Mouse (Mus musculus): ENCODE data around the gene Cnbd2.

The Cnbd2 gene

DNA sequence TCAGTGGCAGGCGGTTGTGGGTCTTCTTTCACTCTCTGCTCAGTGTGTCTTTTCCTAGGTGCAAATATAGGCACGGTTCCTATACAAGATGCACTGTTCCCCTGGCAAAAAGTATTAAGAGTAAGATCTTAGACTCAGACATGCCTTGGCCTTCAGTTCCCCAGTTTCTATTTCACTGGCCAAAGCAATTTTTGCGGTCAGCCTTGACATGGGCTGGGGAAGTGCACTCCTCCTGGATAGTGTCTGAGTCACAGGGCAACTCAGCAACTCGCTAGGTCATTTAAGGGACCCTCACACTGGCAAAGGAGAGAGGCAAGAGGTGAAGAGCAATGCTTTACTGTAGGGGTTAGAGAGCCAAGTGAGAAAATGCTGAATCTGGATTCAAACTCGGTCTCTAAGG is 103.6 kb downstream of the Cnbd2 start:
- in situ Hi-C loops (cut with MboI; ENCODE audit: low pct_unique_long_range_greater_than_20kb in 1 of 2, low sequenced_read_pairs in 2 of 2, unreplicated experiment in 1 of 2) = loop anchor here in 1 of 2 experiments (10.0 kb wide), 1 partner anchor 49 kb away; no protein-coding TSS in a partner anchor

- in situ Hi-C loops (cut with MboI; ENCODE audit: low pct_unique_long_range_greater_than_20kb in 1 of 2, low sequenced_read_pairs in 2 of 2, unreplicated experiment in 1 of 2) = loop anchor here in 1 of 2 experiments (10.0 kb wide), 1 partner anchor 48 kb away; no protein-coding TSS in a partner anchor
These were observed 105.1 kb downstream of the Cnbd2 start for GRCm38 (mm10) chr2:156417194-156417593.

DNA sequence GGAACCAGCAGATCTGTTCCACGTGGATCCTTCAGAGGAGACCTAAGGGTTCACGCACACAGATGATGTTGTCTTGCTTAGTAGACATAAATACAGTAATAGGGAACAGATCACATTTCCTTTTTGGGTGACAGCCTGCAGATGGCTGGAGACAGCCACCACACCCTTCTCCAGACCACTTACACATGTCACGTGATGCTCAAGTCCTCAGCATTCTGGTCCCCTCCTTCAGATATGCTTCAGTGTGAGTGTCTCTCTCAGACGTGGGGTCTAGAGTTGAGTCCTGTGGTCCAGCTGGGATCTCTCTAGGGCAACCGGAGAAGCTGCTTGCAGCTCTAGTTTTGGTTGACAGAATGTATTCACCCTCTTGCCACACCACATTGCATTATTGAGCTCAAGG is 106.4 kb downstream of the Cnbd2 start:
- in situ Hi-C loops (cut with MboI; ENCODE audit: low pct_unique_long_range_greater_than_20kb in 1 of 2, low sequenced_read_pairs in 2 of 2, unreplicated experiment in 1 of 2) = loop anchor here in 1 of 2 experiments (10.0 kb wide), 1 partner anchor 46 kb away; no protein-coding TSS in a partner anchor

DNA sequence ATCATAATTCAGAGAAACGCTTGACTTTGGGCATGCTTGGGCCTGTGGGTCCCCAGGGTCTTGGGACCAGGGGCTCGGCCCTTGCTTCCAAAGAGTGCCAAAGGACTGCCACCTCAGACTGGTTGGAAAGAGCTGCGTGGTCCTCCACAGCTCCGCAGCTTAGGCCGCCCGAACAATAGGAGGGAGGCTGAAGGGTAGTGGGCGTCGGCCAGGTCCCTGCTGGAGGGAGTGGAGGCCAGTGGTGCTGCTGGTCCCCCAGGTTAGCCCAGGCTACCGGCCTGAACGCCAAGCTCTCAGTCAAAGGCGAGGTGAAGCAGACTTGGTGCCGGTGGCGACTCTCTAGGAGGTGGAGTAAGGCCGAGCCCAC is 108.2 kb downstream of the Cnbd2 start:
- in situ Hi-C loops (cut with MboI; ENCODE audit: low pct_unique_long_range_greater_than_20kb in 1 of 2, low sequenced_read_pairs in 2 of 2, unreplicated experiment in 1 of 2) = no loop called here

DNA sequence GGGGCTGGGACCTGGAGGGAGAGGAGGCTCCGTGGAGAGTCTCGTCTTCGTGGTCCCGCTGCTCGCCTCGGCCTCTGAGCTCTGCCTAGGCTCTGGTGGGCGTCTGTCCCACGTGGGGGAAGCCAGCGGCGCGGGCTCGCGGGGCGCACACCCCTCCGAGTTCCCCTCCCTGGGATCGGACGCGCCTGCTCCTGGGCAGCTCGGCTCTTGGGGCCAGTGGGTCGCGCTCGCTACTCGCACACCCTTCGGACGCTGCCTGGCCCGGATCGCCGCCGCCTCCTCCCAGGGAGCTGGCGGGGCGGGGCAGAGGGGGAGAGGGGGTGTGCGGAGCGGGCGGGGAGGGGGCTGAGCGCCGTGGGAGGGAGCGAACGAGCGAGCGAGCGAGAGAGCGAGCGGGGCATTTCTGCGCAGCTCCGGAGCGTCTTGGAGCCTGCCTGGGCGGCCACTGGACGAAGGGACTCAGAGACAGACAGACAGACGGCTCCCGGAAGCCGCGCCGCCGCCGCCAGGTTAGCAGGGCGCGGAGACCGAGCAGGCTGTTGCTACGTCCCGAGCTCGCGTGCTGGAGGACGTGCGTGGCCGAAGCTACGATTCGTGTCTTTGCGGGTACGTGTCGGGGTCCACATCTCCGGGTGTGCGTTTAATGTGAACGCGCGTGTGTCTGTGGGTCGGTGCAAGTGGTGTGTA is 108.7 kb downstream of the Cnbd2 start, which contains the start of gene Epb41l1:
Gene Epb41l1 (plus strand): TSS at position 216 of the 687 bp plus-strand sequence.
- in situ Hi-C loops (cut with MboI; ENCODE audit: low pct_unique_long_range_greater_than_20kb in 1 of 2, low sequenced_read_pairs in 2 of 2, unreplicated experiment in 1 of 2) = no loop called here

GRCm38 (mm10) chr2:156421381-156422110 is 109.4 kb downstream of the Cnbd2 start:
- in situ Hi-C loops (cut with MboI; ENCODE audit: low pct_unique_long_range_greater_than_20kb in 1 of 2, low sequenced_read_pairs in 2 of 2, unreplicated experiment in 1 of 2) = no loop called here

DNA sequence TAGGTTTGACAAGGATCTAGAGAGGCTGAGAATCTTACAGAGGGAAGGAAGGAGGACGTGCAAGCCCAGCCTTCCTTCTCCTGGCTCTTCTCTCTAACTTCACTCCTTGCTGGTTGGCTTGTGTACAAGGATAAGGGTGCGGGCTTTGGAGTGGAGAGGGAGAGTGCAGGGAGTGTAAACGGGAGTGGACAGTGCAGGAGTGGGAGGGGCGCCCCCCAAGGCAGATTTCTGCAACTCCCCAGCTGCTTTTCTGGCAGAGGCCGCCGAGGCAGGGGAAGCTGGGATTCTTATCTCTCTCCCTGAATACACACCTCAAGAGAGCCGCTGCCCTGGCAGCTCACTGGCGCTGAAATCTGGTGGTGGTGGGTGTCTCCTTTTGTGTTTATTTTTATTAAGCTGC is 110.5 kb downstream of the Cnbd2 start:
- in situ Hi-C loops (cut with MboI; ENCODE audit: low pct_unique_long_range_greater_than_20kb in 1 of 2, low sequenced_read_pairs in 2 of 2, unreplicated experiment in 1 of 2) = no loop called here

DNA sequence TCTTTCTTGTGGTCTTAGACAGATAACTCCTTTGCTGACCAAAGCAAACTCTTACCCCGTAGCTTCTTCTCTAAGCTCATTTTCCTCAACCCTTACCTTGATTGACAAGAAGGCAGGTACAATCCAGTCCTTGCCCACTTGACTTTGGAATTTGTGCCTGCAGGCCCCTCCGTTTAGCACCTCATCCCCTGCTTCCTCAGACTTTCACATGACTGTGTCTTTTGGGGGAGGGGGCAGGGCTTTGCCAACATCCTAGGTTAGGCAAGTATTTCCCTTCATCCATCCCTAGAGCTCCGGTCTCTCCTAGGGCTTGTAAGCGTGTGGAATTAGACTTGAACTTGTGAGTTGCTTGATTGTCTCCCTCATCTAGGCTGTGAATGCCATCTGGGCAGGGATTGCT is 111.6 kb downstream of the Cnbd2 start:
- in situ Hi-C loops (cut with MboI; ENCODE audit: low pct_unique_long_range_greater_than_20kb in 1 of 2, low sequenced_read_pairs in 2 of 2, unreplicated experiment in 1 of 2) = no loop called here

All from mouse embryonic stem cell (cell line).